Mouse (Mus musculus) embryo, embryonic 10 days (tissue): ENCODE results near the gene Gpr22.

Experiments used
- DNase-seq: peaks from one replicate; pipeline ENCODE4 v3.0.0-alpha.2; 2015; ENCODE audit warnings: low spot score

Gpr22 gene

GRCm38 (mm10) chr12:31667187-31667586 is 46.6 kb downstream of the Gpr22 start:
- no peak for DNase-seq

GRCm38 (mm10) chr12:31665999-31666398 is 47.7 kb downstream of the Gpr22 start:
- DNase-seq, result no peak
